Comparison of ENCODE assay signal across 35 mouse cellular contexts in genomic region chr13:31101051-31101450, GRCm38 (mm10).
"Had no signal": no experiment of that assay in that cellular context is flagged by ENCODE, and none has a peak within 500 bp of the region (broad histone marks: within the 10 kb centered on the region; RNA-seq: fewer than 3 reads in every experiment).

No protein-coding gene starts in this region.

- H3K4me1 ChIP-seq: heart, embryonic 10.5 days; heart, embryonic 12.5 days; heart, embryonic 13.5 days; heart, embryonic 15.5 days; hindbrain, embryonic 10.5 days; hindbrain, embryonic 12.5 days; hindbrain, embryonic 13.5 days; hindbrain, embryonic 15.5 days; intestine, embryonic 15.5 days; kidney, embryonic 15.5 days had no signal

- H3K27ac ChIP-seq: heart, adult 2 months; heart, embryonic 10.5 days; heart, embryonic 13.5 days; heart, embryonic 15.5 days; hindbrain, embryonic 10.5 days; hindbrain, embryonic 12.5 days; hindbrain, embryonic 13.5 days; hindbrain, embryonic 14.5 days; hindbrain, embryonic 15.5 days; hindbrain, postnatal 0 days; intestine, embryonic 15.5 days; kidney, embryonic 15.5 days; layer of hippocampus, adult 2 months had no signal

- H3K27me3 ChIP-seq: heart, embryonic 12.5 days; heart, embryonic 13.5 days; heart, embryonic 15.5 days; hindbrain, embryonic 12.5 days; hindbrain, embryonic 13.5 days; hindbrain, embryonic 15.5 days; intestine, embryonic 15.5 days; kidney, embryonic 15.5 days had no signal

- H3K36me3 ChIP-seq: heart, embryonic 10.5 days; heart, embryonic 12.5 days; heart, embryonic 13.5 days; heart, embryonic 15.5 days; hindbrain, embryonic 10.5 days; hindbrain, embryonic 12.5 days; hindbrain, embryonic 13.5 days; hindbrain, embryonic 15.5 days; intestine, embryonic 15.5 days; kidney, embryonic 15.5 days had no signal

- DNase-seq: heart, adult 18-20 months; heart, adult 2 months; heart, postnatal 10 days; heart, postnatal 14 days; heart, postnatal 36 days; heart, postnatal 4 days; kidney, adult 11 months; kidney, adult 18-20 months; kidney, adult 2 months; kidney, adult 8-10 months; kidney, adult 9 months; kidney, postnatal 10 days; kidney, postnatal 25 days; kidney, postnatal 36 days; kidney, postnatal 4 days; layer of hippocampus, adult 9-11 months; layer of hippocampus, postnatal 36 days had no signal

- H3K4me3 ChIP-seq: heart, adult 2 months; heart, embryonic 10.5 days; heart, embryonic 12.5 days; heart, embryonic 13.5 days; heart, embryonic 15.5 days; hindbrain, embryonic 10.5 days; hindbrain, embryonic 12.5 days; hindbrain, embryonic 13.5 days; hindbrain, embryonic 15.5 days; intestine, embryonic 15.5 days; kidney, embryonic 15.5 days; layer of hippocampus, adult 2 months had no signal

- H3K9ac ChIP-seq: heart, embryonic 12.5 days; heart, embryonic 13.5 days; heart, embryonic 15.5 days; hindbrain, embryonic 12.5 days; hindbrain, embryonic 13.5 days; hindbrain, embryonic 14.5 days; hindbrain, embryonic 15.5 days; intestine, embryonic 15.5 days; kidney, embryonic 15.5 days had no signal

- H3K4me2 ChIP-seq: heart, embryonic 11.5 days; heart, embryonic 12.5 days; heart, embryonic 13.5 days; heart, embryonic 15.5 days; hindbrain, embryonic 12.5 days; hindbrain, embryonic 13.5 days; hindbrain, embryonic 14.5 days; hindbrain, embryonic 15.5 days; intestine, embryonic 15.5 days; kidney, embryonic 15.5 days had no signal

- H3K9me3 ChIP-seq: heart, embryonic 10.5 days; heart, embryonic 12.5 days; heart, embryonic 13.5 days; heart, embryonic 15.5 days; hindbrain, embryonic 10.5 days; hindbrain, embryonic 12.5 days; hindbrain, embryonic 13.5 days; hindbrain, embryonic 15.5 days; intestine, embryonic 15.5 days; kidney, embryonic 15.5 days had no signal

- ATAC-seq: hindbrain, embryonic 16.5 days; hindbrain, postnatal 0 days; inflammation-experienced regulatory T-cells, adult 6 months; intestine, embryonic 15.5 days; intestine, embryonic 16.5 days; intestine, postnatal 0 days had no signal
